Mouse (Mus musculus) B cell, adult 2 months (primary cell): Measurements from ENCODE around the gene Itga9.
A peak's percentile ranks its signal among the peaks of the same experiment; 100 is the strongest.
"Not testable (repeated sequence)": the region's sequence is repeated elsewhere in the genome, so short reads cannot be mapped to it uniquely, and the experiment has no call there.

Source experiments
- DNase-seq, 2 experiments: peaks; one replicate each; pipeline ENCODE4 v3.0.0; 2022

The Itga9 gene

DNA sequence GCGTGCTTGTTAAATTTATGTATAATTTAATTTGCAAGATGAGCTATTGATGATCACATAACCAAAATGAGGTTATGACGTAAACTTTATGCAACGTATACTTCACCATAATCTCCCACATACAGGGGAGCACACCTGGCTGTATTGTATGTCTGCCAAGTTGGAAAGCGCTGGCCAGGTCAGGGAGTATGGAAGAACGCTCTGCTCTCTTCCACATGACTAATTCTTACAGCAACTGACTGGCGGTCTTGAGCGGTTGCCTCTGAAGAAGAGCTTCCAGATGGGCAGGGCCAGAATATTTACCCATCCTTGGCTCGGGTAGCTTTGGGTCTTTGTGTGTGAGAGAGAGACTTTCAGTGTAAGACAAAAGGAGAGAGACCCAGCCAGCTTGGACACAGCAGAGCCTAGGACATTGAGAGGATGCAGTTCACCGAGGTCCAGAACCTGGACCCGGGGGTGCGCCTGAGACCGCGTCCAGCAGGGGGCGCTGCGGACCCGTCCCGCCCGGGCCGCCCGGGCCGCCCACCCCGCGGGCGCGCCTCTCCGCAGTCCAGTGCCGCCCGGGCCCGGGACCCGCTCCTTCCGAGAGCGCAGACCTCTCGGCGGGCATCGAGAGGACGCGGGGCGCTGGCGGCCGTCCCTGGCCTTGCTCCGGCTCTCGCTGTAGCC lies at the start of gene Itga9:
Itga9 (plus strand) TSS at position 543 of the 669 bp plus-strand sequence.
- DNase-seq: peak; percentile 87 to 90

GRCm38 (mm10) chr9:118556951-118557780 lies 49.3 kb upstream of the Itga9 start:
- no peak for DNase-seq

- no peak for DNase-seq
These were observed 43.1 kb upstream of the Itga9 start for GRCm38 (mm10) chr9:118563356-118563755.

GRCm38 (mm10) chr9:118563866-118564265 lies 42.6 kb upstream of the Itga9 start:
- no peak for DNase-seq

GRCm38 (mm10) chr9:118564696-118565095 lies 41.8 kb upstream of the Itga9 start:
- DNase-seq: no peak

GRCm38 (mm10) chr9:118569328-118569727 lies 37.2 kb upstream of the Itga9 start:
- DNase-seq: no peak

GRCm38 (mm10) chr9:118570865-118571264 lies 35.6 kb upstream of the Itga9 start:
- no peak for DNase-seq

DNA sequence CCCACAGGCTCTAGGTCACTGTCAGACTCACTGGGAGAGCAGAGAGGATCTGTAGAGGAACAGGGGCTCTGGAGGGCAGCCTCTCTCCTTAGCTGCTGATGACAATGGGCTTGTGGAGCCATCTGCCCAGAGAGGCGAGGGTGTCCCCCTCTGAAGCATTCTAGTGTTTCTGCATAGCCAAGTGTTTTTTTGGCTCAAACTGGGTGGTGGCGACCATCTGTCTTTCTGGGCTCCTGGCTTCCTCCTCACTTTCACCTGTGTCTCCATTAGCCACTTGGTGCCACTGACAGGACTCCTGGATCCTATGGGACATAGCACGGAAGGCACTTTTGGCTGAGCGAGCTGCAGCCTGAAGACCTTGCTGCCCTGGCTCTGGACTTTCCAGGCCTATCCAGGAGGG lies 34.8 kb upstream of the Itga9 start:
- DNase-seq: no peak

DNA sequence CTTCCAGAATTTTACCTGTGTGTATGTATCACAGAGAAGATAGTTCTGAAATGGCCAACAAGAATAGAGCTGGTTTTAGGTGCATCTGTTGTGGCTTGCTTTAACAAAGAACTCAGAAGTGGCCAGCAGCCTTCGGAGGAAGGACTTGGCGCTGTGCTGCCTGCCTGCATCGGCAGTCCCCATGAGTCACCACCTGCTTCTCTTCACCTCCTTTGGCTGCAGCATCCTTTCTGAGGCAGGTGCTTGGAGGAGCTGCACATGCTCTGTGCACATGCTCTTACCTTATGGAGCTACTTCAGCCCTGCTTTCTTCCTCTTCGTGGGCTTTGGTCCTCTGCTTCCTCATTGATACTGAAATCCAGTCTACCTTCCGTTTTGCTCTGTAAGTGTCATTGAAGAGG lies 31.6 kb upstream of the Itga9 start:
- no peak for DNase-seq

GRCm38 (mm10) chr9:118580371-118580770 lies 26.1 kb upstream of the Itga9 start:
- no peak for DNase-seq

DNA sequence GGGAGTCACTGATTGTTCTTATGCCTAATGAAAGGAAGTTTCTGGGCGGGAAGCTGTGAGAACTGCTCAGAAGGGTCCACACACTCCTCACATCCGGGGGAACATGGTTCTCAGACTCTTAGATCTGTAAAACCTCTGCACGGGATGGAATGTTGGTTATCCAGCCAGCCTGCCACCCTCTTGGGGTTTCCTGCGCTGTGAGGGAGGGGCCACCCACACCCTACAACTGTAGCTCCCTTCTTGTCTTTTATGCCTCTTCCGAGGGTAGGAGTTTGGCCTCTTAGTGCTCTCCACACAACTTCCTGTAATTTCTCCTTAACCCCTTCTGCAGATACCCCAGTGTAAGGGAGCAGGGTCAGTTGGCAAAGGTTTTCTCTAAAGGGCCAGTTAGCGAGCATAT lies 23.7 kb upstream of the Itga9 start:
- no peak for DNase-seq

DNA sequence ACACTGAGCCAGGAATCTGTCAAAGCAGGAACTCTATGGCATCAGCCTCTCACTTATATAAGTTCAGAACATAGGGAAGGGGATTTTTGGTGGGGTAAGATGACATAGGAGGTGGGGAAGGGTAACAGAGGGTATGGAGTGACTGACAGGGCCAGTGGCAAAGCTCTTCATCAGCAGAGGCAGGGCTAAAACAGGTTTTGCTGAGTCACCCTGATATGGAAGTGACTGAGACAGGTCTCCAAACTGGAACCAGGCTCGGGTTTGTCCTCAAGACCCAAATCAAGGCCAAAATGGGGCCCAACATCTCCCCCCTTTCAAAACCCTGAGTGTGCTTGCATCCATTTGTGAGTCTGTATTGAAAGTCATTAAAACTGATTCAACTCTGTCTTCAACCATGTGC lies 21.7 kb upstream of the Itga9 start:
- no peak for DNase-seq

DNA sequence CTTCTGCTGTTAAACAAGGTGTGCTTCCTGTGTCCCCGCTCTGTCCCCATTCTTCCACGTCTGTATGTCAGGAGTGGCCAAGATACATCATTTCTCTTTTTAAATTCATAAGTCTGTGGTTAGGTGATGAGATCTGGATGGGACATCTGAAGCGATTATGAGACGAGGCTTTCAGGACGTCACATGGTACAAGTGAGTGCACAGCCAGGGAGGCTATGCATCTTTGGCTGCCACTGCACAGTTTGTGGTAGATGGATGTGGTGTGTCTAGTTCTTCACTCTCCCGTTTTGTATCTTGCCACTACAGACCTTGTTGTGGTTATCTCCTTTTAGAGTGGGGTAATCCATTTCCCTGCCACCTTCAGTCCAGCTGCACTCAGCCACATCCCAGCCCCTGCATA lies 20.5 kb upstream of the Itga9 start:
- DNase-seq: no peak

- no peak for DNase-seq
These were observed 19.4 kb upstream of the Itga9 start for GRCm38 (mm10) chr9:118587115-118587514.

DNA sequence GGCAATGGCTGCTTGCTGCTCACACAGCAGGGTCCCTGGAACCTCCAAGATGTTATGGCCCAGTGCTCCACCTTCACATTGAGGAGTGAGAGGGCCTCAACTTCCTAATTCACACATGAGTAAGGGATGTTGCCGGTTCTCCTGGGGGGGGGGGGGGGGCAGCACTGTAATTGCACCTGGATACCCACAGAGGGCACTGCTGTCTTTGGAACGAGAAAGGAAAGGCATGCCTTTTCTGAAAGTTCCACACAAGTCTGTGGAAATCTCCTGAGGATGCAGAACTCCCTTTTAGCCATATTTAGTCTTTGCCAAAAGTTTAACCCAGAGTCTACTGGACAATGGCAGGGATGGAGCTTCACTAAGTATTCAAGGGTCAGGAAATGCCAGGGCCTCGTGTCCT lies 17.2 kb upstream of the Itga9 start:
- no peak for DNase-seq

GRCm38 (mm10) chr9:118590230-118590629 lies 16.3 kb upstream of the Itga9 start:
- DNase-seq: no peak

- no peak for DNase-seq
These were observed 14.9 kb upstream of the Itga9 start for GRCm38 (mm10) chr9:118591633-118592032.

DNA sequence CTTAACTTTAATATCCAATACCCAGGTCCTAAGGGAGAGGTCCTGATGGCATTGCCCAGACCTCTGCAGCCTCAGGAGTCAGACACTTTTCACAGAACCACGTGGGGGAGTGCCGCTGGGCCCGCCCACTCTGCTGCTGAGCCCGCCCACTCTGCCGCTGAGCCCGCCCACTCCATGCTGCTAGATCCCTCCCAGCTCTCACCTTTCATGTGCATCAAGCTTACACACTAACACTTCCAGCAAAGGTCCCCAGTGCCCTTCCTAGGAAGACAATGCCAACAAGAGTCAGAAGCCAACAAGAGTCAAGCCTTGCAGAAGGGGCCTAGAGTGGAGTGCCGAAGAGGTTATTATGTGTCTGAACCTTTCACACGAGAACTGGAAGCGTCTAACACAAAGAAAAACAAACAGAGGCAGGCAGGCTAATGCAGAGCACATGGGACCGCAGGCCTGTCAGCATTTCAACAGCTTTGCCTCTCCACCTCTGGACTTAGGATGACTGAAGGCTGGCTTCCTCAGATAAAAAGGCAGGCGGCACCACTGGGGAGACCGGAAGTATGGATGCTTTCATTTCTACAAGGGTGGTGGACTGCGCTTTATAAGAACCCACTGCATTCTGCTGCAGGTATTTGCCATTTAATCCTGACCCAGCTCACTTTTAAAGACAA lies 13.8 kb upstream of the Itga9 start:
- peak; percentile 37 to 44 for DNase-seq

DNA sequence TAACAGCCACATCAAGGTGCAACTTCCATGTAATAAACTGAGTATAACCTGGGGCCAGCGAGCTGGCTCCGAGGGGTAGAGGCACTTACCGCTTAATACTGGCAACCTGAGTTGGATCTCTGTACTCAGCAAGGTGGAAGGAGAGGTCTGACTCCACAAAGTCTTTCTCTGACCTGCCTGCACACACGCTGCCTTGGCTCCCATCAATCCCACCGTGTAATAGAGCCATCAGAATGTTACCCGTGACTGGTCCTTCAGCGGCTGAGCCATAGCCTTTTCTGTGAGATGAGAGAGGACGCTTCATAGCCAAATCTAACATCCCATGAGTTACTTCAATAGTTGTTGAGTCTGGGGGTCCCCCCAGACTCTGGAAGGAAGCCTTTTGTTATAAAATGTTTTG lies 13.0 kb upstream of the Itga9 start:
- DNase-seq: no peak

DNA sequence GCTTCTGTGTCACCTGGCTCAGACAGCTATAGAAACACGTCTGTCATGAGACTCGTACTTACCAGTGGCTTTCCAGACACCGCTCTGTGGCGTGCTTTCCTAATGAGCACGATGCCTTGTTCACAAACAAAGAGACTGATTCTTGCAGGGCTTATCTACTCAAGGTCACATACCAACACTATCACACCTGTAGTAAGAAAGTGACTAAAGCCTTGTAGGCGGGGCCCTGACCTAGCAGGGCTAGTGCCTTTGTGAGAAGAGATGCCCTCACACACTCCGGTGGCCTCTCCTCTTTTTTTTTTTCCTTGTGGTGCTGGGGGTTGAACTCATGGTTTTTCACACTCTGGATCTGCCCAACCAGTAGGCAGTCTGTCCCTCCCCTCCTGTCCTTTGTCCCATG lies 9.7 kb upstream of the Itga9 start:
- no peak for DNase-seq

DNA sequence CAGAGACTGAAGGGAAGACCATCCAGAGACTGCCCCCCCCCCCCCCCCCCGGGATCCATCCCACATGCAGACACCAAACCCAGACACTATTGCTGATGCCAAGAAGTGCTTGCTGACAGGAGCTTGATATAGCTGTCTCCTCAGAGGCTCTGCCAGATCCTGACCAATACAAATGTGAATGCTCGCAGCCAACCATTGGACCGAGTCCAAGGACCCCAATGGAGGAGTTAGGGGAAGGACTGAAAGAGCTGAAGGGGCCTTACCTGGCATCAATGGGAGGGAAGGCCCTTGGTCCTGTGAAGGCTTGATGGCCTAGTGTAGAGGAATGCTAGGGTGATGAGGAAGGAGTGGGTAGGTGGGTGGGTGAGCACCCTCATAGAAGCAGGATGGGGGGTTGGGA lies 6.1 kb upstream of the Itga9 start:
- DNase-seq: not testable (repeated sequence)

- no peak for DNase-seq
These were observed 3.9 kb upstream of the Itga9 start for GRCm38 (mm10) chr9:118602576-118602975.

- DNase-seq: peak; percentile 37 to 41
These were observed 404 bp downstream of the Itga9 start for GRCm38 (mm10) chr9:118606817-118607371.
